Mouse (Mus musculus) stomach, embryonic 16.5 days (tissue): ENCODE data around the gene Tango6. TPM values are rescaled to one million over a fixed set of nuclear protein-coding genes. Genes with fewer than 3 reads are reported as not detected.

Source experiments
- ATAC-seq: fragments of 200-750 bp; cut with Nextera tagmentation; 2 replicates; pipeline ENCODE4 v1.8.0; 2017; ENCODE audit warnings: moderate number of reproducible peaks, moderate TSS enrichment; ENCODE audit not compliant: insufficient read depth, low FRiP score
- H3K27ac ChIP-seq: fragments of 300-500 bp; sonication (generic); 2 replicates; pipeline ENCODE4 v1.5.1; 2014; ENCODE audit warnings: low read length
- H3K27me3 ChIP-seq: fragments of 300-500 bp; sonication (generic); 2 replicates; pipeline ENCODE4 v1.6.1; 2014; ENCODE audit warnings: low read length, control low read depth, mixed read lengths; ENCODE audit not compliant: control insufficient read depth, insufficient read depth
- H3K36me3 ChIP-seq: fragments of 300-500 bp; sonication (generic); 2 replicates; pipeline ENCODE4 v1.6.1; 2014; ENCODE audit warnings: low read length; ENCODE audit not compliant: control insufficient read depth, insufficient read depth
- H3K4me1 ChIP-seq: fragments of 300-500 bp; sonication (generic); 2 replicates; pipeline ENCODE4 v1.6.1; 2014; ENCODE audit warnings: low read length, control low read depth, mixed read lengths; ENCODE audit not compliant: control insufficient read depth, insufficient read depth
- H3K4me2 ChIP-seq: fragments of 300-500 bp; sonication (generic); 2 replicates; pipeline ENCODE4 v1.6.1; 2014; ENCODE audit warnings: low read depth, low read length, mixed read lengths
- H3K4me3 ChIP-seq: fragments of 300-500 bp; sonication (generic); replicated peaks from 2 replicates; pipeline ENCODE4 v1.5.1; 2014; ENCODE audit warnings: mild to moderate bottlenecking, low read length
- H3K9ac ChIP-seq: fragments of 300-500 bp; sonication (generic); 2 replicates; pipeline ENCODE4 v1.6.1; 2014; ENCODE audit warnings: low read length
- H3K9me3 ChIP-seq: fragments of 300-500 bp; sonication (generic); replicated peaks from 2 replicates; pipeline ENCODE4 v1.6.1; 2016; ENCODE audit warnings: low read length, control low read depth; ENCODE audit not compliant: control insufficient read depth
- WGBS: fragments of 180-500 bp; shearing (Covaris S2); extraction: QIAGEN DNeasy Blood & Tissue Kit; methylation state at CpG from one replicate; pipeline ENCODE4 v1.1.7; 2014; 5-methylcytosine and 5-hydroxymethylcytosine counted together
- polyA plus RNA-seq: library from polyadenylated mRNA; unstranded; fragments of >200 nt; fragmentation: Nextera tagmentation; extraction: Ambion mirVana; gene quantifications from 2 replicates; pipeline ENCODE4 v1.2.1, GENCODE M21; 2015

Tango6 gene
- polyA plus RNA-seq, 1 experiment from 2014 or later: 9.4 TPM

DNA sequence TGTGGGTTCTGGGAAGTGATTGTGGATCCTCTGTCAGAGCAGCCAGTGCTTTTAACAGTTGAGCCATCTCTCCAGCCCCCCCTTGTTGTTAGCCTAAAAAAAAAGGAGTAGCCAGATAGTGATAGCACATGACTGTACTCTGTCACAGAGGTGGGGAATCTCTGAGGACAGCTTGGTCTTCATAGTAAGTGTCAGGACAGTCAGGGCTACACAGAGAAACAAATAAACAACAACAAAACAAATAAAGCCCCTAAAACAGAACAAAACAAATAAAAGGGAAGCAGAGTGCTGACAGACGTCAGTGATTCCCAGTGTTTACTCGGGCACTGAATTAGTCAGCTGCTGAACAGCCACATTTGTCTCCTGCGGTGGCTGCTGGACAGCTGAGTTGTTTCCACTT lies 70.6 kb downstream of the Tango6 start:
- H3K36me3 ChIP-seq: no peaks in the 10 kb centered on the region
- H3K9me3 ChIP-seq: no peaks in the 10 kb centered on the region
- ATAC-seq: no peak
- no peak overlapping the region for H3K4me3 ChIP-seq
- no peaks in the 10 kb centered on the region for H3K4me1 ChIP-seq
- WGBS: 23% methylated on average over 3 of the region's 3 CpGs
- no peak overlapping the region for H3K9ac ChIP-seq
- H3K27me3 ChIP-seq: no peaks in the 10 kb centered on the region
- H3K4me2 ChIP-seq: no peak overlapping the region
- H3K27ac ChIP-seq: no peak overlapping the region

DNA sequence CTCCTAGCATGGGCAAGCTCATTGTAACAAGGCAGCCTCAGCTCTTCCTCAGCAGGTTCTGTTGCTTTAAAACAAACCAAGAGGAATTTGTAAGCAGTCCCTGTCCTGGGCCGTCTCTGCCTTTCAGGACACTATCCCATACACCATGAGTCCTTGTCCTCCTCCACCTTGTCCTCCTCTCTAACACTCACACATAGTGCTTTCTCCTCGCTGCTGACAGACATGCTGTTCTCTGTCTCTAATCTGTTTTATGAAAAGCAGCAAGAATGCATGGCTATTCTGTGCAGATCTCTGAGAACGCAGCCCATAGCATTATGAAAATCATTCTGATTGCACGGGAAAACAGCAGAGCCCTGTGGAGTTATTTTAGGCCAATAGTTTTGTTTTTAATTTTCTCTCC lies 78.4 kb downstream of the Tango6 start:
- Histone ChIP-seq H3K4me2 (no peak overlapping the region), H3K27ac (peak overlapping the region; percentile 64)

DNA sequence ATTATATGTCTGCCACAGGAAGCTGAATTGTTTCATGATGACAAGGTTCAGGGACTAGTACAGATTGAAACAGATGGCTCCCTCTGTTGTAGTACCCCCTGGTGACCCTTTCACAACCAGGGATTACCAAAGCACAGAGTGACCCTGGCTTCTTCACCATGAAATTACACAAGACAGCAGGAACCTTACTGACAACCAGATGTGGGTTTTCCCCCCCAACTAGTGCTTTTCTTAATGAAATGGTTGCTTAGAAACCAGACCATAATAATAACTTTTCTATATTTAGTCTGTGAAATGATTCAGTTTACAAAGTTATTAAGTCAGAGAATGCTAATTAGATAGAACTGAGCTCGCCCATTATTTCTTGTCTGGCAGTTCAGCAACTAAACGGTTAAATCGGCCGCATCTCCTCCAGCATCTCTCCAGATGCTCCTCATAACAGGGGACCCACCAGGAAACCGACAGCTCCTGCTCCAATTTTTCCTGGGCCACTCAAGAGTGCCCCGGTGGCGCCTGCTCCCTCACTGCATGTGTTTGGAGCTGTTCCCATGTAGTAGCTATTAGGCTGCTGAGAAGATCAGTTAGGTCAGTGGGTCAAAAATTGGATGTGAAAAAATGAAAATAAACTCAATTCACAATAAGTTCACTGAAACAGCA lies 79.1 kb downstream of the Tango6 start:
- Histone ChIP-seq H3K4me1 (peaks cover 4% of the 10 kb centered on the region; the same call in 1 of the 2 replicates), H3K36me3 (no peaks in the 10 kb centered on the region), H3K9ac (no peak overlapping the region), H3K4me3 (no peak overlapping the region), H3K9me3 (no peaks in the 10 kb centered on the region), H3K4me2 (no peak overlapping the region), H3K27me3 (no peaks in the 10 kb centered on the region), H3K27ac (no peak overlapping the region)
- no peak for ATAC-seq
- WGBS: 37% methylated on average over 7 of the region's 7 CpGs

More for the DNA sequence above, 78.4 kb downstream of the Tango6 start:
- Histone ChIP-seq H3K36me3 (no peaks in the 10 kb centered on the region), H3K9me3 (no peaks in the 10 kb centered on the region), H3K9ac (peak overlapping the region; percentile 21), H3K4me1 (peaks cover 4% of the 10 kb centered on the region; the same call in 1 of the 2 replicates), H3K4me3 (no peak overlapping the region), H3K27me3 (no peaks in the 10 kb centered on the region)
- WGBS: 41% methylated on average over 4 of the region's 4 CpGs
- no peak for ATAC-seq

DNA sequence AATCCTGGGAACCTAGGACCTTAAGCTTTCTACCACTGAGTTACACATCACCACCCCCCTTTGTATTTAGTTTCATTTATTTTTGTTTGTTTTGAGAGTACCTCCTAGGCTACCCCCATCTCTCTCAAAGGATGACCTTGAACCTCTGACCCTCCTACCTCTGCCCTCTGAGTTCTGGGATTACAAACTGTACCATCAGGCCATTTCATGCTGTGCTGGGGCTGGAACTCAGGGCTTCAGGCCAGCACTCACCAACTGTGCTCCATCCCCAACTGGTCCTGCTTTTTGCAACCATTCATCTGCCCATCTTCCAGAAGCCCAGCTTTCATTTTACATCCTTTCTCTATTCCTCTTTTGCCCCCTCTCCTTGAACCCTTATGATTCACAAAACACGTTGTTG lies 81.7 kb downstream of the Tango6 start:
- no peak for ATAC-seq
- H3K27me3 ChIP-seq: no peaks in the 10 kb centered on the region
- H3K4me2 ChIP-seq: no peak overlapping the region
- H3K9ac ChIP-seq: no peak overlapping the region
- H3K36me3 ChIP-seq: no peaks in the 10 kb centered on the region
- H3K4me3 ChIP-seq: no peak overlapping the region
- WGBS: 71% methylated on average over 1 of the region's 1 CpGs
- H3K27ac ChIP-seq: no peak overlapping the region
- H3K4me1 ChIP-seq: peaks cover 4% of the 10 kb centered on the region; the same call in 1 of the 2 replicates
- H3K9me3 ChIP-seq: no peaks in the 10 kb centered on the region

DNA sequence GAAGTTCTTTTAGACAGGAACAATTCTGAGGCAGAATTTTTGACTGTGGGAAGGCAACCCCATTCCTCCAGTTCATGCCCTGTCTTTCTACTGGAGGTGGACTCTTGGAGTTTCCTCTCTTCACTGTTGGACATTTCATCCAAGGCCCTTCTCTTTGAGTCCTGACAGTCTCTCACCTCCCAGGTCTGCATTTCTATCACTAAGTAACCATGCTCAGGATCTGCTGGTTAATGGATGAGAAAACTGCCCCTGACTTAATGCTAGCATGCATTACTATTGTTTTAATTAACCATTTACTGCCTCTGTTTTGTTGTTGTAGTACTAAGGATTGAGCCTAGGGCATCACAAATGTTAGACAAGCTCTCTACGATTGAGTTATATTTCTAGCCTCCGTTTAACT lies 82.7 kb downstream of the Tango6 start:
- no peak overlapping the region for H3K27ac ChIP-seq
- H3K4me2 ChIP-seq: no peak overlapping the region
- no peak overlapping the region for H3K9ac ChIP-seq
- H3K36me3 ChIP-seq: no peaks in the 10 kb centered on the region
- H3K4me3 ChIP-seq: no peak overlapping the region
- H3K4me1 ChIP-seq: peaks cover 4% of the 10 kb centered on the region; the same call in 1 of the 2 replicates
- 90% methylated on average over 2 of the region's 2 CpGs for WGBS
- no peaks in the 10 kb centered on the region for H3K27me3 ChIP-seq
- H3K9me3 ChIP-seq: no peaks in the 10 kb centered on the region
- no peak for ATAC-seq

DNA sequence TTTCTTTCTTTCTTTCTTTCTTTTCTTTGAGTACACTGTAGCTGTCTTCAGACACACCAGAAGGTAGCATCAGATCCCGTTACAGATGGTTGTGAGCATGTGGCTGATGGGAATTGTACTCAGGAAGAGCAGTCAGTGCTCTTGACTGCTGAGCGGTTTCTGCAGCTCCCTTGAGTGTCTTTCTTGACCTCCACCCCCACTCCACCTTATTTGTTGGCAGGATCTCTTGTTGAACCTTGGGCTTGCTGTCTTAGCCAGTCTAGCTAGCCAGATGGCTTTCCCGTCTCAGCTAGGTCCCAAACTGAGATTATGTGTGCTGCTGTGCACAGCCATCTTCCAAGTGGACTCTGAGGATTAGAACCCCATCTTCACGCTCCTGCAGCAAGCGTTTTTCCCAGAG lies 83.9 kb downstream of the Tango6 start:
- H3K9me3 ChIP-seq: no peaks in the 10 kb centered on the region
- no peak for ATAC-seq
- no peak overlapping the region for H3K9ac ChIP-seq
- no peaks in the 10 kb centered on the region for H3K36me3 ChIP-seq
- H3K4me1 ChIP-seq: no peaks in the 10 kb centered on the region; the same call in 1 of the 2 replicates
- WGBS: 84% methylated on average over 5 of the region's 5 CpGs
- H3K4me3 ChIP-seq: no peak overlapping the region
- H3K27me3 ChIP-seq: no peaks in the 10 kb centered on the region
- H3K27ac ChIP-seq: no peak overlapping the region
- H3K4me2 ChIP-seq: no peak overlapping the region

DNA sequence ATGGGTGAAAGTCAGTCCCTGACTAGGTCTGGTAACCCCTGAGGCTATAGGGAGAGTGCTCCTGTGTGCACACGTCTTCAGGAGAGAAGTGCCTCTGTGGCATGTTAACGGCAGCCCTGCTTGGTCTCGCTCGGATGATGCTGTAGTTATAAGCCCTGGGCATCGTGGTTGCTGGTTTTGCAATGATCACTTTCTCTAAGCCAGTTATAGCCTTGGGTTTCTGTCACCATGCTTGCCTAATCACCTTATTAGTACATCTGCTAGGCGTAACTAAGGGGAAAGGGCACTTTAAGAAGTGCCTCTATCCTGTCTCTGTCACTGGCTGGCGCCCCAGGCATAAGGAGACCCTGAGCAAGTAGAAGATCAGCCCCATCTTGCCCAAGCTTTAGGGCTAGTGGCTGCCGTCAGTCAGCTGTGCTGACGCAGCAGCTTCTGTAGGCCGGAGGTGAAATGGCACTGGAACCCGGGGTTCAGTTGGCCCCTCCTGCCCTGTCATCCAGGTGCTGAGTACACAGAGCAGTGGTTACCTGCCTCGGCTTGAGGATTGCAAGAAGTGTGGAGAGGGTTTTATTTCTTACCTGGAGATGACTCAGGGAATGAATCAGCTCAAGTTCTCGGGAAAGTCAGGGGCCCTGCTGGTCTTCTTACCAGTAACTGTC lies 86.4 kb downstream of the Tango6 start:
- ATAC-seq: no peak
- no peaks in the 10 kb centered on the region for H3K27me3 ChIP-seq
- no peaks in the 10 kb centered on the region for H3K4me1 ChIP-seq
- H3K27ac ChIP-seq: peak overlapping the region; percentile 26; the same call in 1 of the 2 replicates
- WGBS: 76% methylated on average over 13 of the region's 13 CpGs
- H3K4me2 ChIP-seq: no peak overlapping the region
- H3K9me3 ChIP-seq: no peaks in the 10 kb centered on the region
- H3K4me3 ChIP-seq: no peak overlapping the region
- no peaks in the 10 kb centered on the region for H3K36me3 ChIP-seq
- H3K9ac ChIP-seq: no peak overlapping the region

DNA sequence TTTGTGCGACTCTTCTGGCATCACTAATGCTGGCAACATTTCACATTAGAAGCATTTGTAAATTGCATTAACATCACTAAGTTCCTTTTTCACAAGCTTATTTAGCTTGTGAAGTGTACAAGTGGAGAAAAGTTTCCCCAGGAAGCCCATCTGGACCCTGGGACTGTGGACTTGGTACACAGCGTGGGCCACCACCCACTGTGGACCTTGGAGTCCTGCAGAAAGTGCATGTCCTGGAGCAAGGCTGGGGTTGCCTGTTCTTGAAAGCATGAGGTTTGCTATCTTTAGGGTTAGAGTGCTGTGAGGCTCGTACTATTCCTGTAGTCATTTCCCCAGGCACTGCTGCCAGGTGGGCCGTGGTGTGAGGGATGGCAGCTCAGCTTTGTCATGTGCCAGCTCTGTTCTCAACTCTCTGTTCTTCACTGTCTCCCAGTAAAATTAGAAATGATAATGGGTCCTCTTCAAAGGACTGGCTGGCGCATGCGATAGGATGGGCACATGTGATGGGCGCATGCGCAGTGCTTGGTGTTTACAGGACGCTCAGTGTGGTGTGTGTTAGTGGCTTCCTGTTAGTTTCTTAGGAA lies 87.8 kb downstream of the Tango6 start:
- no peaks in the 10 kb centered on the region for H3K27me3 ChIP-seq
- ATAC-seq: no peak
- whole genome bisulfite sequencing: 96% methylated on average over 9 of the region's 9 CpGs
- no peak overlapping the region for H3K4me2 ChIP-seq
- H3K36me3 ChIP-seq: no peaks in the 10 kb centered on the region
- no peak overlapping the region for H3K4me3 ChIP-seq
- H3K9me3 ChIP-seq: no peaks in the 10 kb centered on the region
- H3K4me1 ChIP-seq: no peaks in the 10 kb centered on the region
- no peak overlapping the region for H3K27ac ChIP-seq
- H3K9ac ChIP-seq: no peak overlapping the region

DNA sequence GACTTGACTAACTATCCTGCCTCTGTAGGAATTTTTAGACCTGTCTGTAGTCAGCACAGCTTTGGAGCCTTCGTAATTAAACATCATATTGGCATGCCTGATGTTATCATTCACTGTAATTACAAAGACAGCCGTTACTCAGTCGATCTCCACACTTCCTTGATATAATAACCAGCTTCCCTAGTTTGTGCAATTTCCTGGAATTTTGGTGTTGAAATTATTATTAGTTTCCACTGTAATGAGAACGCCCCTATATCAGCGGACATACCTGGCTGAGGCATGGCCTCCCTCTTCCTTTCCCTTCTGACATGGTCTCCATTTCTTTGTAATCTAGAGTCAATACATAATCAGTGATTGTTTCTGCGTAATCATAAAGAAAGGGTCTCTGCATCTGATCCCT lies 89.2 kb downstream of the Tango6 start:
- no peaks in the 10 kb centered on the region for H3K4me1 ChIP-seq
- H3K27me3 ChIP-seq: no peaks in the 10 kb centered on the region
- no peak overlapping the region for H3K9ac ChIP-seq
- H3K4me3 ChIP-seq: no peak overlapping the region
- no peak overlapping the region for H3K27ac ChIP-seq
- H3K36me3 ChIP-seq: no peaks in the 10 kb centered on the region
- H3K9me3 ChIP-seq: no peaks in the 10 kb centered on the region
- no peak overlapping the region for H3K4me2 ChIP-seq
- 72% methylated on average over 6 of the region's 6 CpGs for WGBS
- ATAC-seq: no peak
